Mouse (Mus musculus) monocyte, adult 2 months (primary cell): Measurements from ENCODE around the gene Lrig1.

ENCODE experiments used
- DNase-seq, 2 experiments: peaks; one replicate each; pipeline ENCODE4 v3.0.0; 2022; ENCODE audit warnings: low spot score in 2 of 2, low read depth in 1 of 2

Gene Lrig1

DNA sequence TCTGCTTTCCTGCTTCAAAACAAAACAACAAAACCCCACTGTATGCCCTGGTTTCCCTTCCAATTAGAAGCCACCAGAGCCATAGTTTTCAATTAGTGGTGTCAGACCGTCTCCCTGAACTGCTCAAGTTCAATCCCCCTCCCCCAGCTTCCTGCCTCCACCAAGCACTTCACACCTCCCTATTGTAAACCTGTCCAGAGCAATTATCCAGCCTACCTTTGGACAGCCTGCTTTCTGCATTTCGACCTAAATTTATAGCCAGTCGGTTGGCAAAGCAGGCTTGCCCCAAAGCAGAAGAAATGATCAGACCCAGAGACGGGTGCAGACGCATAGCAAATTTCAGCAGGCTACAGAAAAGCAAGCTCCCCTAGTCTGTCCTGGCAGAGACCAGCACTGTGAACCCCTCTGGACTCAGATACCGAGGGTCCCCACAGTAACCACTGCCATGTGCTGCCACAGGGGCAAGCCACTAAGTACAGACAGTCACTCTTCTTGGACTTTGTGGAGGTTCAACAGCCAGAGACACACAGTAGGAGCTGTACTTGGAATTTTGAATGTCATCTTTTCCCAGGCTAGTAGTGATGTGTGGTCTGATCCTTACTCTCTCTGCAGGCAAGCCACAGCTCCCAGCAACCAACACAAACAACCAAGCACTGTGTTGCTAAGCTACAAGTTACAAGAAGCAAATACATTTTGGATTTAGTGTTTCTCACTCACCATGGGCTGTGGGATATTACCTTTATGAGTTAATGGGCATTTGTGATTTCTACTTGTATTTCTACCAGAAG, 21.4 kb downstream of the Lrig1 start:
- no peak for DNase-seq

DNA sequence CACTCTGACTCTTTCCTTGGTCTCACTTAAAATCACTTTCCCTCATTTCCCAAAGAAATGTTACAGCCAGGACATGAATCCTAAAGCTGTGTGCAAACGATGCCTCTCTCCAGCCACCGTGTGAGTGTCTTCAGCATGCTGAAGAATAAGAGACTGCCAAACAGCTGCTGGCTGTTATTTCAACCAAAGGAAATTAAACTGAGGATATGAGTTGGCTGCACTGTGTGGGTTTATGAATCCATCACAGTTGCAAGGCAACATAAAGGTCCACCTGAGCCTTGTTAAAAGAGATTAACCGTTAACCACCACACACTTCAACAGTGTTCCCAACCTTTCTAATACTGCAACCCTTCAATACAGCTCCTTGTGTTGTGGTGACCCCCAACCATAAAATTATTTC, 22.5 kb downstream of the Lrig1 start:
- no peak for DNase-seq

DNA sequence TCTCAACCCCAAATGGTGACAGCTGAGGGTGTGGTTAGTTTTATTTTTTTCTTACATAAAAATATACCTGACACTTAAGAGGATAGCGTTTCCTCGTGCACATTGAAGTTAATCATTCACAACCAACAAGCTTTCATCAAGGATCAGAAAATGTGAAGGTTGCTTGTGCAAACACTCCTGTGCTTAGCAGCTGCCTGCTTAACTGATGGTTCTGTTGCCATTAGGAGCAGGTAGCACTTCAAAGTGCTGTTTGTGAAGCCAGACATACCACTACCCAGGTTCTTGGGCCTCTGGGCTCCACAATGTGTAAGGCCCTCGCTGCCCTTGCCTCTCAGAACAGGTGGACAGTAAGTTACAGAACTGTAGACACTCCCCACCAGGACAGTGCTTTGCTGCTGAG, 23.1 kb downstream of the Lrig1 start:
- no peak for DNase-seq

DNA sequence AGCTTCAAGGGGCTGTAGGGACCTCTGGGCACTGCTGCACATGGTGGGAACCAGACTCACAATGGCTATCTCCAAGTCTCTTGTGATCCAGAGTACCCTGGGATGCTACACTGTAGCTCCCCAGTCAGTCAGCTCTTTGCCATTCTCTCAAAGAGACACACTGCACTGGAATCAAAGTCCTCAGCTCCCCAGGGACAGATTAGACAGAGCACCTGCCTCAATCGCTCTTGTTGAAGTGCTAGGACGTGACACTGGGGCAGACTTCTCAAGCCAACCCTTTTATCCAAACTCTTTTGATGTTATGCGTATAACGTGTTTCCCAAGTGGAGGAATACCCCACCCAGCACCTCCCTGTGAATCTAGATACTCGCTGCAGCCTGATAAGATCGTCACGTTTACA, 23.7 kb downstream of the Lrig1 start:
- DNase-seq: no peak

DNA sequence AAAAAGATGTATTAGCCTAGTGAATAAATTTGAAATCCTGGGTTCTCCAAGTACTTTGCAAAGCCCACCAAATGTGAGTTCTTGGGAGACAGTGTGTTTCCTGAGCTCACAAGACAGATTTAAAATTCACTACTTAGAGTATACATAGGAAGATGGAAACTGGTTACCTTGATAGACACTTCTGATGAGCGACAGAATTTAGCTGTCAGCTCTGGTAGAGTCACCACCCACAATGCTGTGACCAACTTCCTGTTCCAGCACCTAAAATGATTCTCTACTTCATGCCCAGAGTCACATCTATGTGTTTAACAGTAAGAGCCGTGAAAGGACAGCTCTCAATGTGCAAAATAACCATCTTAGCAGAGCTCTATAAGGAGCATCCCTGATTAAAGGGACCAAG, 27.5 kb downstream of the Lrig1 start:
- DNase-seq: no peak

DNA sequence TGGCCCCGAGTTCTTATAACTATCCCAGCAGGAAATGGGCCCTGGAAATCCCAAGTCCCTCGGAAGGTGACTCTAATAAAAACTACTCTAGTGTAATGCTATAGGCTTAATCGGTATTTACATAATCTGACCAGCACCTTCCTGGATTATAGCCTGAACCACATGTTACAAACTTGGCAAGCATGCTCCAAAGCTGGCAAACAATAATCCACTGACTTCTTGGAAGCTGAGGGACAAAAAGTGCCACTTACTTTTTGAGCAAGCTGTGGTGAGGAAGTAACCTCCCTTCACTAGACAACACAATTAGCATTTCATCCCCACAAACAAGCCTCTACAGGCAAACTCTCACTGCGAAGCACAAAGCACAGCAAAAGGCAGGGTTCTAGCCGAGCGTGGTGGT, 30.6 kb downstream of the Lrig1 start:
- DNase-seq: no peak

DNA sequence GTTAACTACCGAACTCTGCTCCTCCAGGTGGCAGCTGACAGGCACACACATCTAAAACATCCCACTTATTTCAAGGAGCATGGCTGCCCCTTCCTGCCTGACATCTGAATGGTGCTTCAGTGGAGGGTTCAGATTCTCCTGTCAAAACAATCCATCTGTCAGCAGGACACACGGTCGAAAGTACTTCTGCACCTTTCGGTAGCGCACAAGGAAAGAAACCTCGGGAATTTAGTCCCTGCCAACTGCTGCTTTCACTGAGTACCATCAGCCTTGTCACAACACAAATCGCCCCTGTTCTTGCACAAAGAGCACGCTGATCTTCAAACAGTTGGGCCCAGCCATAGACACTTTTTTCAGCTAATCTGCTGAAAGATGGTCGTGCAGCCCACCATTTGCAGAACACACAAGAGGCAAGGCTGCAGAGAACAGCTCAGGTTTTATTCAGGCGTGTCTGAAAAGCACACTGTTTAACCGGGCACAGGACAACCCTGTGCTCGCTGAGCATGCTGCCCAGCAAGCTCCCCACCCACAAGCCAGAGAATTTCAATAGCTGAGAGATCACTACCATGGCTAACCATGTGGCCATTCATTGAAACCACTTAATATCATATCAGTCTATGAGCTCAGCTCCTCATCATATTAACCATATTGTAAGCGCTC, 31.6 kb downstream of the Lrig1 start:
- no peak for DNase-seq

DNA sequence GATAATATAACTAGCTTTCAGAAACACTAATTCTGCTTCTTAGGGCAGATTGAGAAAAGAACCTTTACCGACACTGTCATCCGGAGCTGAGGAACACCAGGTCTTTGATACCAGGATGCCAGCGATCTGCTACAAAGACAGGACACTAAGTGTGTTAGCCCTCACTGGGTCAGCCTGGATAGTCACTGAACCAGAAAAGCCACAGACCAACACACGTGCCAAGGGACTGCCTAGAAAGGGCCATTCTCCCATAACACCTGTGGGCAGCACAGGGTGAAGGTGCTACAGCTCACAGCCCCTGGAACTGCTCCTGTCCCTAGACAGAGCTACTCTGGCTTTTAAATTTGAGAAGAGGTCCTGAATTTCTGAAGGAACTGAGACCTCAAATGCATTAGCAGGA, 32.8 kb downstream of the Lrig1 start:
- no peak for DNase-seq

DNA sequence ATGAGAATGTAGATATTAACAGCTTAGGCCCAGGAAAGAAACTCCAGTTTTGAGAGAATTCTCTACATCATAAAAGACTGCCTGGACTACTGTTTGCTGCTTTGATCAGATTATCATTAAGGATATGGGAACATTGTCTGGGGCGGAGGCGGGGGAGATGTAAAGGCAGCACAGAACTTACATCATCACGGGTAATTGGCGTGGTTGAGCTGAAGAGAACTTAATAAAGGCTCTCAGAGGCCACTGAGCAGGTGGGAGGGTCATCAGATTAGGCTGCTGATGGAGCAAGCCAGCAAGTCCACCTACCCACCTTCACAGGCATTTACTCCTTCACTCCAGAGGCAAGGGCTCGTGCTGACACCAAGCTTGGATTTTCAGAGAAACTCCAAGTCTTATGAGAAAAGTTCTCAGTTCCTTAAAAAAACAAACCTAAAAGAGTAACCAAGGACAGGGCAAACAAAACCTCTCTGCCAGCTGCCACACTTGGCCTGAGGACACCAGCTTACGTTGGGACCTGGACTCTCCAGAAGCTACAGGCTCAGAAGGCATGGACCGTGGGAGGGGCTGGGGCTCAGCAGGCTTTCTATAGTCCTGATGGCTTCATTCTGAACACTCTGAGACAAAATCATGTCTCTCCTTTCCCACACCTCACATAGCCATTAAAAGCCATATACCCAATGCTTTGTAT, 33.4 kb downstream of the Lrig1 start:
- no peak for DNase-seq

DNA sequence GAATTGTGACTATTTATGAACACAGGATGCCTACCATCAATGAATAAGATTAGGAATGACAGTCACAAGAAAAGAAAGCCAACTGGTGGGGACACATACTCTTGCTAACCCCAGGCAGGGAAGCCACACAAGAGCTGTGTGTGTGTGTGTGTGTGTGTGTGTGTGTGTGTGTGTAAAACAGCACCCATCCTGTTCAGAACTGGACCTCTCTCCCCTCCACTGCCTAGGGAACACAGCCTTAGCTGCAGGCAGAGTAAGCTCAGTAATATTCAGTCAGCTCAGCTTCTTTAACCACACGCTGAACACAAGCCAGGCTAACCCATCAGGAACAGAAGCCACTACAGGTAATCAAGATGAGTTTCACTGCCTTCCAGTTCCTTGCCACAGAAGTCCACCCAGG, 34.3 kb downstream of the Lrig1 start:
- no peak for DNase-seq

DNA sequence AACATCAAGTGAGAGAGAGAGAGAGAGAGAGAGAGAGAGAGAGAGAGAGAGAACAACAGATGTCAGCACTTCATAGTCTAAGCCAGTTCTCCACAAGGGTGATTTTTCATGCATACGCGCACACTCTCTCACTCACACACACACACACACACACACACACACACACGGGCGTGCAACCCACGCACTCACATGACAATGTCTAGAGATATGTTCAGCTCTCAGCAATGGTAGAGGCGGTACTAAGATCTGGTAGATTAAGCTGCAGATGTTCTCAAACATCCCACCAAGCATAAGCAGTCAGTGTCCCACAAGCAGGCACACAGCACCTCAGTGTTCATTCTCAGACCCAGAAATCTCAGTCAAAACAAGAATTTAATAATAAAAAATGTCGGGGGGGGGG, 34.7 kb downstream of the Lrig1 start:
- no peak for DNase-seq

DNA sequence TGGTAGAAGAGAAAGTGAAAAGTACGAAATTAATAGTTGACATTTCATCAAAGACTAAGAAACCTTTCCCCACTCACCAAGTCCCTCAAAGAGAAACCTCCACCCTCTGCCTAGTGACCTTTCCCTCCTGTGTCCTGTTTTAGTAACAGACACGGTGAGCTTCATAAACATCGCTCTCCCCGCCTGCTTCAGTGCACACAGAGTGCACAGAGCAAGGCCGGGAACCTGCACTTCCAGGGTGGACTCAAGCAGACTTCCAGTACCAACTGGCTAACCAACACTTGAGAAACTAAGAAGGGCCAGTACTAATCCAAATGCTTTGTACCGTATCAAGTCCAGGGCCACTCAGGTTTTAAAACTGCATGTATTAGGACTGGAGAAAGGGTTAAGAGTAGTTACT, 36.0 kb downstream of the Lrig1 start:
- DNase-seq: no peak

DNA sequence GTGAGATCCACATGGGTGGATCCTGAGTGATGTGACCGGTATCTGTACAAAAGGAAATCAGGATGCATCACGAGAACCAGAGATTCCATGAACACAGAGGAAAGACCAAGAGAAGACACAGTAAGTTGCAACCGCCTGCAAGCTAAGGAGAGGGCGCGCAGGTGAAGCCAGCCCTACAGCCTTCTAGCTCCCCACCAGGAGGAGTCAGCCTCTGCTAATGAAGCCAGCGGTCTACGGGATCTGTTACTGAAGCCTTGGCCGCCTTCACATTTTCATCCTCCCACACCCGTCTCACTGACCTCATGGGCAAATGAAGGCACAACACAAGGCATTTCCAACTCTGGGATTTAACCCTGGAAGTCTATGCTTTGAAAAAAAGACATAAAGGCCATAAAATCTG, 38.0 kb downstream of the Lrig1 start:
- no peak for DNase-seq

DNA sequence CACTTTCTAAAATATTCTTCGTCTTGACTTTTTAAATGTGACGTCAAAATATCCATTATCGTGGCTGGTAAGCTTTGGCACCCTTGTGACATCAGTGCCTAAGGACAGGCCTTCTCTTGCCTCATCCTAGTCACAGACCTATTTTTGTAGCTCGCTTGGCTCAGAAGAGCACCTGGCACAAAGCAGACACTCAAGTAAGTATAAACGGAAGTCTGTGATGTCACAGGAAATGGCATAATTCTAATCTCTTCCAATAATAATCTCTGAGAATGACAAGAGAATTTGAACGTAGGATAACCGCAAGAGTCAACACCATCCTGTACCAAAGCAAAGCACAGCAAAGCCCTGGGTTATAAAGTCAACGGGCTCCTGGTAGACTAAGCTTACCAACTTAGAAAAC, 38.6 kb downstream of the Lrig1 start:
- no peak for DNase-seq

DNA sequence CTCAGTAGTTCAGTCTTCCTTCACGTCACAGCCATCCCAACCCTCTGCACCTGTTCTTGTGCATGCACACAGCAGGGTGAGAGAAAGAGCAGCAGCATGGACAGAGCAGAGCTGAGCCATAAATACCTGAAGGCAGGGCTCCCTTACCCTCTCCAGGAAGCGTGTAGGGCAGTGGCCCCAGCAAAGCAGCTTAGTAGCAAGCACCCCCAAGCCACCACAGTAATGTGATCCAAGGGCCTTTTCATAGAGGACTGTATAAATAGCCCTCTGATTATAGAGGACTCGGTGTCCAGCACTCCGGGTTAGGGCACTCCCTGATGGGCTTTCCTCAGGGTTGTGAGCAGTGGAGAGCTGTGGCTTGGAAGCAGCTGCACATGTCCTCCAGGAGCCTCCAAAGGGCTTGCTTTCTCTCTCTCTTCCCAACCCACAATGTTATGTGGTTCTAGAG, 40.0 kb downstream of the Lrig1 start:
- DNase-seq: no peak

DNA sequence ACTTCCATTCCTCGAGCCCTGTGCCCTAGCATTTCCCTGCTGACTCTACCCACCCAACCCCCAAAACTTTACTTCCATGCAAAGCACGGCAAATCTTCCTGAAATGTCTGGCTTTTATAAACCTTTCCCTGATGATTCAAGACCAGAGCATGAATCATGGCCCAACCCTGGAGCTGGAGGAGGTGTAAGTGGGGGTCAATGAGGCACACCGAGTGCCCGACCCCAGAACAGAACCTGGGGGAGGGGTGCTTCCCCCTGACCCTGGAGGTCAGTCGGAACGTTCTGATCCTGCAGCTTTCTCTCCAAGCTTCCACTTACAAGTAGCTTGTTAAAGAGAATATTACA, 41.9 kb downstream of the Lrig1 start:
- DNase-seq: no peak

DNA sequence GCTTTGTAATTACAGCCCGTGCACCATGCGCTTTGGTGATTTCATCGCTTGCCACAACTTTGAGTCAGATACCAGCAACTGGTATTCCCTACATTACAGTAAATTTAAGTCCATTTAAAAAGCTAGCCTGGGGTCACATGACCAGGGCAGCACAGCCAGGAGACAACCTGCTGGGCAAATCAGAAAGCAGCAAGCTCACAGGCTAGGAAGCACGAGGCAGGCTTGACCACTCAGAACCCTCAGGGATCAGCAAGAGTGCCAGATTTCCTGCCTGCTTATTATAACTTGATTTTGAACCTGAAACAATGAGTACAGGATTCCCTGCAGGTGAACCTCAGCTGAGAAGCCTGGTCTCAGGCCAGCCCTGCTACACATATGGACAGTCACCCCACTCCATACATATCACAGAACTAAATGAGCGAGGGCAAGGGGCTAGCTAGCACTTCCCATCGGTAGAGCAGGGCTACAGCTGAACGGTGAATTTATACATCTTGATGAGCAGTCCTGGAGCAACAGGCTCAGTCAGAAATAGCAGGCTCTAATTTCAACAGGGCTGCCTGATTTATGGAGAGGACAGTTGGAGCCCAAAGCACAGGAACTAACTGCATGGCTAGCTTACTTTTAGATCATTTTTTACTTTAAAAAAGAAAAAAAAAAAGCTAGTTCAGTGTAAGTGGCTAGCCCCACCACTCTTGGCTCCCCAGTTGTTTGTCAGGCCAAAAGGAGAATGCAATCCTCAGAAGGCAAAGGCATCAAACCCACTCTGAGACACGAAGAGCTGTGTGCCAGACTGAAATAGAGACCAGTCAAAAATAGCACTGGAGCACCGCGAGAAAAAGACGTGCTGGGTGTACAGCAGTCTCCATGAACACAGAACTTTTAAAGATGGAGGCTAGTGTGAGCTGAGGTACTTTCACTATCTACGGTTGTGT, 42.5 kb downstream of the Lrig1 start:
- DNase-seq: no peak

DNA sequence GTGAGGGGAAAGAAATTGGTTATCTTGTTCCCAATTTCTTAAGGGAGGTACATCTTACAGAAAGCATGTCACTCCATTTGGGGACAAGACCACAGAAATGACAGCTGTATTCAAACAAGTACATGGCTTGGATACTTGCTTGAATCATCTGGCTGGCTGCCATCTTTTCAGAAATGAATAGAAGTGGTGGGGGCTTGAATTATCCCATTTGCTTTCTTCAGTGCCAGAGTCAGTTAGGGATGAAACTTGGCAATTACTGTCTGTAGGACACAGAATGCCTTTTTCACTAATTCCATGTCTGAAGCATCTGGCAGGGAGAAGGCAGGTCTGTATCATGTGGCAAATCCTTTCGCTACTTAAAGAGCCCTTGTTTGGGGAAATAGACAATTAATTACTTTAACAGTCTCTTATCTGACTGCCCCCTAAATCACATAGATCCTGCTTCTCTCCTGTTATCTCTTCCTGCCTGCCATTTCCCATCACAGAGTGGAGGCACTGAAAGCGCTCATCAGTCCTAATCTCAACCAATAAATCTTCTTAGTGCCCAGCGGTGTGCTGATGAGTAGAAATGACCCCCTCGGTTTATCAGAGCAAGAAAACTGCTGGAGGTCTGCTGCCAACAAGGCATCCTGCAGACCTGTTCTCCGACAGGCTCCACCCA, 44.0 kb downstream of the Lrig1 start:
- no peak for DNase-seq

DNA sequence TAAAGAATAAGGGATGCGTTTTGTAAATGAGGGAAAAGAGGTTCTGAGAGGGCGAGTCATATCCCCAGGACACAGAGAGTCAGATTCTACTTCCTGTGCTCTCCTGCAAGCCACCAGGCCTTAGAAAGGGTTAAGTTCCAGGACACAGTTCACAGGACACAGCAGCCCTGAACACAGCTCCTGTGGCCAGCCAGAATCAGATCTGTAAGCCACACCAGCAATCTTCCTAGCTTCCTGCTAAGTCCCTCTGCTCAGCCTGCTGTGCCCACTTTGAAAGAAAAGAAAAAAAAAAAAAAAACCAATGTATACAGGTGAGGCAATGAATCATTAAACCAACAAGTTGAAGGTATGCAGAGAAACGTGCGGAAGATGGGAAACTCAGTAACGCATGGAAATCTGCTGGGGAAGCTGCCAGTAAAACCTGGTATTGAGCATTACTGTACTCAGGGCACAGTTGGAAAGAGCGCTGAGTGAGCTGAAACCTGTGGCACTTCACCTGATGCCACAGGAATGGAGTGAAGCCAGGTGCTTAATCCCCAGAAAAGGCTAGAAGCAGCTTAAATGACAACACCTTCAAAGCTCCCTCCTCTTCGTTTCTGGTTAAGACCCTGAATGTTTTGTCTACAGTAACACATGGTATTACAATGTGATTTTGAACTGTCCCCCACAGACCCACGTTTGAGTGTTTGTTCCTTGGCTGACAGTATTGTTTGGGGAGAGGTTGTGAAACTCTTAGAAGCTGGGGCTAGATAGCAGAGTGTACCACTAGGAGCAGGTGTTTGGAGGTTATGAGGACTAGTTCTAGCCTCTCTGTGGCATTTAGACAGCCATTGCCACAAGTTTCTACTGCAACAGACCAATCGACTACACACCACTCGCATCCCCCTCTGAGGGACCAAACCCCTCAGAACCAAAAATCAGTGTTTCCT, 46.3 kb downstream of the Lrig1 start:
- no peak for DNase-seq
